Mouse (Mus musculus): ENCODE measurements around the gene Apba1. TPM values are rescaled to one million over a fixed set of nuclear protein-coding genes. Genes with fewer than 3 reads are reported as not detected.

Gene Apba1
- polyA plus RNA-seq, 1 experiment from 2014 or later: 0.74 TPM

Other genes starting within 250 kb of the Apba1 start
- 0.23 and 0.27 TPM in 2 replicates for gene 1700028P14Rik, start 106.1 kb upstream of the Apba1 start, polyA plus RNA-seq (2015; fragmentation: Nextera tagmentation; extraction: Ambion mirVana)
- gene Ptar1, start 71.5 kb upstream of the Apba1 start, polyA plus RNA-seq (2015; fragmentation: Nextera tagmentation; extraction: Ambion mirVana): 5.8 and 8.5 TPM in 2 replicates

Data from limb, embryonic 15.5 days (tissue).